Mouse (Mus musculus) CH12.LX (cell line): ENCODE data around the gene Abi3bp. TPM values are rescaled to one million over a fixed set of nuclear protein-coding genes. Genes with fewer than 3 reads are reported as not detected.

Experiments
- DNase-seq: peaks from one replicate; pipeline ENCODE4 v3.0.0-alpha.2; 2013; ENCODE audit errors: extremely low read depth
- H3K27ac ChIP-seq: 2 replicates; pipeline ENCODE4 v1.5.1; 2012; ENCODE audit warnings: low read depth, mild to moderate bottlenecking, control low read depth, moderate library complexity; ENCODE audit not compliant: insufficient read depth
- H3K27me3 ChIP-seq: replicated peaks from 2 replicates; pipeline ENCODE3; 2012; ENCODE audit warnings: inconsistent platforms
- H3K36me3 ChIP-seq, 2 experiments: replicated peaks in 1 of 2; 2 replicates each; pipeline versions ENCODE3 to v1.6.1; 2012; ENCODE audit warnings: inconsistent platforms in 1 of 2, low read length in 1 of 2, mild to moderate bottlenecking in 1 of 2, mixed read lengths in 1 of 2, moderate library complexity in 1 of 2; ENCODE audit not compliant: control insufficient read depth in 1 of 2, insufficient read depth in 1 of 2
- H3K4me1 ChIP-seq, 2 experiments: 2 replicates each; pipeline ENCODE4 v1.6.1; 2012; ENCODE audit warnings: inconsistent platforms in 1 of 2, moderate library complexity in 1 of 2; ENCODE audit not compliant: insufficient read depth in 2 of 2, control insufficient read depth in 1 of 2
- H3K4me2 ChIP-seq: 2 replicates; pipeline ENCODE4 v1.6.1; 2012; ENCODE audit warnings: low read depth, mild to moderate bottlenecking, control low read depth; ENCODE audit not compliant: poor library complexity, insufficient read depth, severe bottlenecking
- H3K4me3 ChIP-seq, 3 experiments: fragments of 150-350 bp in 1 of 3; sonication (generic) in 1 of 3; replicated peaks in 1 of 3; 2 replicates each; pipeline versions ENCODE3 to v1.5.1; 2011 to 2012; ENCODE audit warnings: low read depth in 2 of 3, low read length in 2 of 3, mild to moderate bottlenecking in 2 of 3, moderate library complexity in 2 of 3, control low read depth in 1 of 3, improper control_type of control experiment in 1 of 3, inconsistent platforms in 1 of 3, mixed read lengths in 1 of 3; ENCODE audit not compliant: poor library complexity in 1 of 3
- H3K79me2 ChIP-seq: replicated peaks from 2 replicates; pipeline ENCODE4 v1.6.1; 2012; ENCODE audit warnings: mild to moderate bottlenecking, moderate library complexity; ENCODE audit not compliant: control insufficient read depth, poor library complexity, insufficient read depth, severe bottlenecking; ENCODE audit errors: extremely low read depth
- H3K9ac ChIP-seq: 2 replicates; pipeline ENCODE4 v1.6.1; 2012; ENCODE audit warnings: low read depth, mild to moderate bottlenecking, control low read depth, moderate library complexity; ENCODE audit not compliant: insufficient read depth
- H3K9me3 ChIP-seq: replicated peaks from 2 replicates; pipeline ENCODE3; 2012; ENCODE audit warnings: low read length, inconsistent platforms, mixed read lengths
- CHD2 ChIP-seq: IDR thresholded peaks from 2 replicates; pipeline ENCODE4 v1.6.1; 2011; ENCODE audit warnings: low read length, improper control_type of control experiment
- CTCF ChIP-seq, 2 experiments: IDR thresholded peaks in 1 of 2; conservative IDR thresholded peaks in 1 of 2; 2 replicates each; pipeline ENCODE4 v1.5.1; 2011 to 2012; ENCODE audit warnings: low read depth in 2 of 2, low read length in 2 of 2, improper control_type of control experiment in 1 of 2, inconsistent platforms in 1 of 2, mild to moderate bottlenecking in 1 of 2, moderate library complexity in 1 of 2
- EP300 ChIP-seq: IDR thresholded peaks from 2 replicates; pipeline ENCODE4 v1.6.1; 2011; ENCODE audit warnings: low read length, improper control_type of control experiment
- ETS1 ChIP-seq: conservative IDR thresholded peaks from 2 replicates; pipeline ENCODE4 v1.6.1; 2012; ENCODE audit warnings: low read depth, mild to moderate bottlenecking, inconsistent platforms, low read length, improper control_type of control experiment, moderate library complexity
- GABPA ChIP-seq: IDR thresholded peaks from 2 replicates; pipeline ENCODE4 v1.6.1; 2012; ENCODE audit warnings: low read depth, low read length, improper control_type of control experiment, inconsistent platforms; ENCODE audit not compliant: insufficient replicate concordance
- HCFC1 ChIP-seq: IDR thresholded peaks from 2 replicates; pipeline ENCODE4 v1.6.1; 2012; ENCODE audit warnings: low read depth, mild to moderate bottlenecking, inconsistent platforms, low read length, improper control_type of control experiment
- IRF4 ChIP-seq: IDR thresholded peaks from 2 replicates; pipeline ENCODE4 v1.6.1; 2014; ENCODE audit warnings: low read depth, mild to moderate bottlenecking, inconsistent platforms, low read length, improper control_type of control experiment
- KAT2A ChIP-seq: IDR thresholded peaks from 2 replicates; pipeline ENCODE4 v1.6.1; 2012; ENCODE audit warnings: low read length, improper control_type of control experiment, inconsistent platforms; ENCODE audit not compliant: insufficient replicate concordance
- MAZ ChIP-seq: IDR thresholded peaks from 2 replicates; pipeline ENCODE4 v1.6.1; 2012; ENCODE audit warnings: low read depth, mild to moderate bottlenecking, inconsistent platforms, low read length, improper control_type of control experiment, moderate library complexity
- MXI1 ChIP-seq: IDR thresholded peaks from 2 replicates; pipeline ENCODE4 v1.6.1; 2011; ENCODE audit warnings: mild to moderate bottlenecking, low read depth, low read length, improper control_type of control experiment
- NELFE ChIP-seq: IDR thresholded peaks from 2 replicates; pipeline ENCODE4 v1.6.1; 2011; ENCODE audit warnings: low read depth, low read length, improper control_type of control experiment
- PAX5 ChIP-seq: IDR thresholded peaks from 2 replicates; pipeline ENCODE4 v1.6.1; 2012; ENCODE audit warnings: low read length, inconsistent platforms, mixed read lengths
- POLR2A ChIP-seq: IDR thresholded peaks from 2 replicates; pipeline ENCODE4 v1.6.1; 2011; ENCODE audit warnings: low read depth, mild to moderate bottlenecking, improper control_type of control experiment, low read length
- POLR2AphosphoS2 ChIP-seq: IDR thresholded peaks from 2 replicates; pipeline ENCODE4 v1.6.1; 2011; ENCODE audit warnings: low read depth, low read length, improper control_type of control experiment
- RAD21 ChIP-seq: IDR thresholded peaks from 2 replicates; pipeline ENCODE4 v1.6.1; 2011; ENCODE audit warnings: low read depth, mild to moderate bottlenecking, low read length, improper control_type of control experiment, moderate library complexity
- RCOR1 ChIP-seq: conservative IDR thresholded peaks from 2 replicates; pipeline ENCODE4 v1.6.1; 2012; ENCODE audit warnings: low read depth, mild to moderate bottlenecking, inconsistent platforms, low read length, improper control_type of control experiment
- SIN3A ChIP-seq: IDR thresholded peaks from 2 replicates; pipeline ENCODE4 v1.6.1; 2012; ENCODE audit warnings: low read length, improper control_type of control experiment, inconsistent platforms
- TBP ChIP-seq: conservative IDR thresholded peaks from 2 replicates; pipeline ENCODE4 v1.6.1; 2011; ENCODE audit warnings: low read depth, low read length, improper control_type of control experiment
- UBTF ChIP-seq: IDR thresholded peaks from 2 replicates; pipeline ENCODE4 v1.6.1; 2012; ENCODE audit warnings: low read depth, mild to moderate bottlenecking, inconsistent platforms, low read length, improper control_type of control experiment, moderate library complexity
- USF1 ChIP-seq: IDR thresholded peaks from 2 replicates; pipeline ENCODE4 v1.6.1; 2014; ENCODE audit warnings: low read depth, mild to moderate bottlenecking, inconsistent platforms, low read length, improper control_type of control experiment
- ZC3H11A ChIP-seq: IDR thresholded peaks from 2 replicates; pipeline ENCODE4 v1.6.1; 2012; ENCODE audit warnings: low read depth, mild to moderate bottlenecking, inconsistent platforms, low read length, improper control_type of control experiment
- ZKSCAN1 ChIP-seq: IDR thresholded peaks from 2 replicates; pipeline ENCODE4 v1.6.1; 2012; ENCODE audit warnings: low read depth, inconsistent platforms, low read length, improper control_type of control experiment, borderline replicate concordance
- ZNF384 ChIP-seq: IDR thresholded peaks from 2 replicates; pipeline ENCODE4 v1.6.1; 2012; ENCODE audit warnings: low read depth, low read length, improper control_type of control experiment, inconsistent platforms
- dilution Hi-C: fragments of 300-500 bp; cut with MboI; formaldehyde crosslinking; loops from 2 replicates; pipeline ENCODE4 v1.14.3; 2020; ENCODE audit warnings: low sequenced_read_pairs; ENCODE audit not compliant: extremely low pct_unique_long_range_greater_than_20kb, extremely low pct_ligation_motif_present
- in situ Hi-C: fragments of 300-500 bp; cut with MboI; formaldehyde crosslinking; loops from 3 replicates; pipeline ENCODE4 v1.14.3; 2019; ENCODE audit warnings: low sequenced_read_pairs, low pct_ligation_motif_present, low pct_unique_long_range_greater_than_20kb, mixed read lengths
- polyA plus RNA-seq: library from polyadenylated mRNA; unstranded; fragments of >175 nt; gene quantifications from 2 replicates; pipeline ENCODE4 v1.2.1, GENCODE M21; 2012; ENCODE audit warnings: low read depth; ENCODE audit not compliant: insufficient read length
- total RNA-seq, 2 experiments: library from RNA; depleted of rRNA; stranded (reverse); fragments of 300-350 nt in 1 of 2; fragments of >200 nt in 1 of 2; gene quantifications; 2 replicates each; pipeline ENCODE4 v1.2.3; 2012 to 2014

Gene Abi3bp
- total and polyA plus RNA-seq, 3 experiments: 0.13 TPM; not detected in 2

DNA sequence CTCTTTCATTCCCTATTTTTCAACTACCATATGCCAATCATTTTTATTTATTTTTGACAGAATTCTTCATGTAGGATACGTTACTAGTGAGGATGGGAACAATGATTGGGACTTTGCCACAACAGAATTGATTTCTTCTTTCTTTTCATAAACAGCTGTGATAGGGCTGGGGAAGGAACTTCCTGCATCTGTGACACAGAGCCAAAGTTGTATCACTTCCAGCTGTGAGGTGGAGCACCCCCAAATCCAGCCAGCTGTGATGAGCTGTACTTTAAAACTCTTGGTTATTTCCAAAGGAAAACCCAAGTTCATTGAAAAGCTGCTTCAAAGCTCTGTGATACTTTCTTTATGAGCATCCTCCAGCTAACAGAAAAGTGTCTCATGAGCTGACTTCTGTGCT, 101.9 kb downstream of the Abi3bp start:
- Histone ChIP-seq H3K9me3 (no peaks in the 10 kb centered on the region), H3K27ac (no peak overlapping the region), H3K79me2 (no peaks in the 10 kb centered on the region), H3K27me3 (no peaks in the 10 kb centered on the region), H3K4me2 (no peak overlapping the region), H3K36me3 (no peaks in the 10 kb centered on the region), H3K4me1 (no peaks in the 10 kb centered on the region), H3K9ac (no peak overlapping the region), H3K4me3 (no peak overlapping the region)
- DNase-seq: no peak
- dilution Hi-C loops (no loop called here), in situ Hi-C loops (no loop called here)
- TF ChIP-seq ETS1 (no peak), MXI1 (no peak), ZC3H11A (no peak), KAT2A (no peak), CTCF (conservative IDR thresholded peaks at IDR 0.05 in 1 of 2, IDR thresholded peaks at IDR 0.05 in 1 of 2; ENCODE audit: low read depth in 2 of 2, low read length in 2 of 2) (no peak)

DNA sequence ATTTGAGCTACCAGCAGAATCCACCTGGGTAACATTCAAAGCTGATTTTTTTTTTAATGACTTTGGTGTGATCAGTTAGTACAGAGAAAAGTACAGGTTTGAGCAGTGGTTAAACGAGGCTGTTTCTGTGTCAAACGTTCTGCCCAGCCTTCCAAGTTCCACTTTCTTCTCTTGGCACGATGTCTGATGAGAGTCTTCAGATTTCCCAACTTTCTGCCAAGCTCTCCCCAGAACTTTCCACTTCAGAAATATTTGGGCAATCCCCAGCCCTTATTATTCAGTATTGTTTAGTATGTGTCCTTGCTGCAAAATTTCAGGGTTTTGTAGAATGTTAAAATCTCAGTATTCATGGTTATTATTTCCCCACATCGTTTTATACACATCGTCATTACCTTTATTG, 115.9 kb downstream of the Abi3bp start:
- Histone ChIP-seq H3K4me1 (no peaks in the 10 kb centered on the region), H3K4me3 (no peak overlapping the region), H3K4me2 (no peak overlapping the region), H3K36me3 (no peaks in the 10 kb centered on the region), H3K9ac (no peak overlapping the region)
- no peak for DNase-seq
- no peak for TF ChIP-seq IRF4
- no peak for TF ChIP-seq PAX5
- no peak for TF ChIP-seq RCOR1
- no peak for TF ChIP-seq POLR2AphosphoS2
- TF ChIP-seq HCFC1: no peak
- no peak for TF ChIP-seq EP300
- TF ChIP-seq USF1: no peak
- no peak for TF ChIP-seq RAD21
- TF ChIP-seq NELFE: no peak
- TF ChIP-seq ZKSCAN1: no peak
- TF ChIP-seq MAZ: no peak
- TF ChIP-seq SIN3A: no peak
- TF ChIP-seq GABPA: no peak
- no peak for TF ChIP-seq TBP
- no peak for TF ChIP-seq CHD2
- no peak for TF ChIP-seq POLR2A
- TF ChIP-seq UBTF: no peak
- TF ChIP-seq ZNF384: no peak
- TF ChIP-seq ZC3H11A: no peak
- TF ChIP-seq, all 38 proteins: peak for 0
- in situ Hi-C loops (no loop called here), dilution Hi-C loops (no loop called here)
- no peaks in the 10 kb centered on the region for H3K79me2 ChIP-seq
- no peaks in the 10 kb centered on the region for H3K27me3 ChIP-seq
- H3K9me3 ChIP-seq: no peaks in the 10 kb centered on the region
- no peak overlapping the region for H3K27ac ChIP-seq
